Mouse (Mus musculus): Measurements from ENCODE around the gene Cyp4a31. TPM values are rescaled to one million over a fixed set of nuclear protein-coding genes. Genes with fewer than 3 reads are reported as not detected.
"Not testable (repeated sequence)": the region's sequence is repeated elsewhere in the genome, so short reads cannot be mapped to it uniquely, and the experiment has no call there.

The Cyp4a31 gene
- polyA plus RNA-seq, 1 experiment, result 1.5 TPM

DNA sequence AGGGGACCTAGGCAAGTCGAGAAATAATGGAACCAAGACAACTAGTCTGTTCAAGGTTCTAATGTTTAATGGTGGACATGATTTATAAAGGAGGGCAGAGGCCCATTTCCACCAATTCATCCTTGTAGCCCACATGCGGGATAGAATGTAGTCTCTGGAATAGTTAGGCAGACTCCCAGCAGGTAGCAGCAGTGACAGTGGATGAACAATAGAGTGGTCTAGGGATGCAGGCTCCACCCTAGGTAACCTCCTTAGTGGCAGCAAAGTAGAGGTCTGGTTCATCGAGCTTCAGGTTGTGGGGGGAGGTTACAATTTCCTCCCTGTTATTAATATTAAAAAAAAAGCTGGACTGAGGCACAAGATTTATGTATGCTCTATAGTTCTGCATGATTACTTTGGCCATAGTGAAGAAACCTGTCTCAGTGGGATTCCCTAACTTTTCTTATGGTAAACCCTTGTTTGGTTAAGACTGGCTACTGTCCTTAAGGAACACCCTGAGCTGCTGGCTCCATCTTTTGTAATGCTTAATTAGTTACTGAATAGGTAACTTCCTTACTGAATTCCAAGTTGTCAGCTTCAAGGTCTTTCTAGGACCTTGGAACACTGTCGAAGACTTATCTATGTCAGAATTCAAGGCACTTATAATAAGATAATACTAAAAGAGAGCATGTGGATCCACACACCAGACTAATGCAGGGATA is 5.4 kb upstream of the Cyp4a31 start:
- WGBS, result 78% methylated on average over 4 of the region's 4 CpGs
- H3K27ac ChIP-seq (ENCODE audit: control insufficient read depth, insufficient read depth, low read depth, low read length, poor library complexity), result no peak overlapping the region
- TF ChIP-seq POLR2A (IDR thresholded peaks at IDR 0.05; ENCODE audit: borderline replicate concordance, control insufficient read depth, low read depth, low read length), result no peak
- H3K4me1 ChIP-seq (ENCODE audit: control insufficient read depth, insufficient read depth, low read length), result no peaks in the 10 kb centered on the region
- no peak overlapping the region for H3K4me3 ChIP-seq (replicated peaks; ENCODE audit: control insufficient read depth, low read depth, low read length)

DNA sequence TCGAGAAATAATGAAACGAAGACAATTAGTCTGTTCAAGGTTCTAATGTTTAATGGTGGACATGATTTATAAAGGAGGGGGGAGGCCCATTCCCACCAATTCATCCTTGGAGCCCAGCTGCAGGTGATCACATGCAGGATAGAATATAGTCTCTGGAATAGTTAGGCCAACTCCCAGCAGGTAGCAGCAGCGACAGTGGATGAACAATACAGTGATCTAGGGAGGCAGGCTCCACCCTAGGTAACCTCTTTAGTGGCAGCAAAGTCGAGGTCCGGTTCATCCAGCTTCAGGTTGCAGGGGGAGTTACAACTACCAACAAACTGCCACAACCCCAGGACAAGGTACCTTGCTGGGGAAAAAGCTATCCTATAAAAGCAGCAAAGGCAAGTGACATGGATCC is 2.2 kb upstream of the Cyp4a31 start:
- H3K4me1 ChIP-seq (ENCODE audit: control insufficient read depth, insufficient read depth, low read length); H3K27ac ChIP-seq (ENCODE audit: control insufficient read depth, insufficient read depth, low read depth, low read length, poor library complexity); H3K4me3 ChIP-seq (replicated peaks; ENCODE audit: control insufficient read depth, low read depth, low read length): not testable (repeated sequence)
- 79% methylated on average over 5 of the region's 5 CpGs for WGBS

DNA sequence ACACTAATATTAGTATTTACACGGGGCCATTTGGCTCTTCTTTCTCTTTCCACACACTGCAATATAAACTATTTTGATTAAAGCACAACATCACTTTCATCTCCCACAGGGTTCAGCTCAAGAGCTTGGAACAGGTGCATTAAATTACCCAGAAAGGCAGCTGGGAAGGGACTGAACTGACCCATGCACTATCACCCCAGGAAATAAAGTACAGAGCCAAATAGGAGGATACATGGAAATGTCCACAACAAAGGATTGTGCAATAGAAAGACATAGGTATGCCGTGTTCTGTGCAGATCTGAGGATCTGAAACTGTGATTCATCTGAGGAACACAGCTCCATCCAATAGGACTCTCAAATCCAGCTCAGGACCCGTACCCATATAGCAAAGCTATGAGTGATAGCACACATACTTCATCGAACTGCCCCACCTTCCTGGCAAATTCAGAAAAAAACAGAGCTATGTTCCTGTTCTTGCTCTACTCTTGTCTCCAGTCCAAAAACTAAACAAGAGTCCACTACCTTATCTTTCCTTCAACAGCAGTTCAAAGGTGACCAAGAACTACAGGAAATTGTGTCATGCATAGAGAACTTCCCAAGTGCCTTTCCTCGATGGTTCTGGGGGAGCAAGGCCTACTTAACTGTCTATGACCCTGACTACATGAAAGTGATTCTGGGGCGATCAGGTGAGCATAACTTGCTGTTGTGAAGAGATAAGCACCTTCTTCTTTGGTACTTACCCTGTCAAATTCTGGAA is 1.2 kb downstream of the Cyp4a31 start:
- WGBS, result 66% methylated on average over 6 of the region's 6 CpGs

DNA sequence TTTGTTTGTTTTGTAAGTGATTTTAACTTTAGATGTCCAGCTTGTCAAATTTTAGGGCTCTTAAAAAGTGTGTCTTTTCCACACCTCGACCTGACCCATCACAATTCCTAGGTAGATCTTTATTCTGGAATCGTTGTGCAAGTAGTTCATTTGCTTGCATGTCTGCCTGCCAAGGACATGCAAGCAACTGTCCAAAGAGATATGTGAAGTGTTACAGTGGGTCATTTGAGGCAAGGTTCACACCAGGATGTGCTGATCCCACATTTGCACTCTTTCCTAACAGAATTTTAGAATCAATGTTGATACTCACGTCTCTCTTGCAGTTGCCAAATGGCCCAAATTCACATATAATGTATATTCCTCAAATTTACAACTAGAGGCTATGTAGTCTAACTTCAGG is 11.8 kb downstream of the Cyp4a31 start:
- WGBS, result 65% methylated on average over 3 of the region's 3 CpGs
- Histone ChIP-seq H3K4me3 (replicated peaks; ENCODE audit: control insufficient read depth, low read depth, low read length) (no peak overlapping the region), H3K27ac (ENCODE audit: control insufficient read depth, insufficient read depth, low read depth, low read length, poor library complexity) (no peak overlapping the region), H3K4me1 (ENCODE audit: control insufficient read depth, insufficient read depth, low read length) (no peaks in the 10 kb centered on the region)
- TF ChIP-seq CTCF (IDR thresholded peaks at IDR 0.05; ENCODE audit: control insufficient read depth, insufficient read depth, low read length) (no peak), POLR2A (IDR thresholded peaks at IDR 0.05; ENCODE audit: borderline replicate concordance, control insufficient read depth, low read depth, low read length) (no peak)

More for the DNA sequence above, 1.2 kb downstream of the Cyp4a31 start:
- not testable (repeated sequence) for H3K4me1 ChIP-seq (ENCODE audit: control insufficient read depth, insufficient read depth, low read length); H3K27ac ChIP-seq (ENCODE audit: control insufficient read depth, insufficient read depth, low read depth, low read length, poor library complexity); H3K4me3 ChIP-seq (replicated peaks; ENCODE audit: control insufficient read depth, low read depth, low read length)

DNA sequence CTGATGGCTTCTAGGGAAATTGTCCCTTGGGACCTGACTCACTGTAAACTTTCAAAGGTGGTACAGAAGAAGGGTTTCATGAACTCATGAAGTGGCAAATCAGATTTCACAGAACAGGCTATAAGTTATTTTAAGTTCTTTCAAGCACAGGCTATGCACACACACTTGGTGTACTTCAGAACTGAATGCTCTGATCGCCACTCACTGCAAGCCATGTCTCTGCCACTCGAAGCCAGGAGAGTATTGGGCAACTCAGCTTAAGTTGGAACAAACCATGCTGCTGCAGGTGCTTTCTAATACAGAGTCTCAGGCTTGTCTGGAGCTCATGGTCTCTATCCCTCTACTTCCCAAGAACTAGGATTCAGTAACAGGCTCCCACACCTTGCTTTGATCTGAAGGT is 12.3 kb downstream of the Cyp4a31 start:
- no peak overlapping the region for H3K4me3 ChIP-seq (replicated peaks; ENCODE audit: control insufficient read depth, low read depth, low read length)
- H3K27ac ChIP-seq (ENCODE audit: control insufficient read depth, insufficient read depth, low read depth, low read length, poor library complexity), result no peak overlapping the region
- TF ChIP-seq CTCF (IDR thresholded peaks at IDR 0.05; ENCODE audit: control insufficient read depth, insufficient read depth, low read length), result no peak
- TF ChIP-seq POLR2A (IDR thresholded peaks at IDR 0.05; ENCODE audit: borderline replicate concordance, control insufficient read depth, low read depth, low read length), result no peak
- WGBS, result 75% methylated on average over 2 of the region's 2 CpGs
- no peaks in the 10 kb centered on the region for H3K4me1 ChIP-seq (ENCODE audit: control insufficient read depth, insufficient read depth, low read length)

DNA sequence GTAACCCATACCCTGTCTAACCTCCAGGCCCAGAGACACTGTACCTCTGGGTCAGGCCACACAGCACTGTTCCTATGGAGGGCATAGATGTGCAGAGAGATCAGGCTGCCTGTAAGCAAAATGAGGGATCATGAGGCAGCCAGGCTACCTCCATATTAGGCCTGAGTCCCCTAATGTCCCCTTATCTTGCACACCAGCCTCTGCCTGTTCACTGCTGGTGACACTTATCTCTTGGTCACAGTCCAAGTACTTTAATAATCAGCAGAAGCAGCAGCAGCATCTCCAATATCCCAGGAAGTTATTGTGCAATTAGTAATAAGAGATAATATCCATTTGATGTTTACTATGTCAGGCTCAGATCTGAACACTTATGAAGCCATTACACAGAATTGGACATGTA is 19.6 kb downstream of the Cyp4a31 start:
- TF ChIP-seq POLR2A (IDR thresholded peaks at IDR 0.05; ENCODE audit: borderline replicate concordance, control insufficient read depth, low read depth, low read length) (no peak), CTCF (IDR thresholded peaks at IDR 0.05; ENCODE audit: control insufficient read depth, insufficient read depth, low read length) (no peak)
- Histone ChIP-seq H3K4me3 (replicated peaks; ENCODE audit: control insufficient read depth, low read depth, low read length) (no peak overlapping the region), H3K27ac (ENCODE audit: control insufficient read depth, insufficient read depth, low read depth, low read length, poor library complexity) (peak overlapping the region; percentile 55; the same call in 1 of the 2 replicates), H3K4me1 (ENCODE audit: control insufficient read depth, insufficient read depth, low read length) (no peaks in the 10 kb centered on the region)

DNA sequence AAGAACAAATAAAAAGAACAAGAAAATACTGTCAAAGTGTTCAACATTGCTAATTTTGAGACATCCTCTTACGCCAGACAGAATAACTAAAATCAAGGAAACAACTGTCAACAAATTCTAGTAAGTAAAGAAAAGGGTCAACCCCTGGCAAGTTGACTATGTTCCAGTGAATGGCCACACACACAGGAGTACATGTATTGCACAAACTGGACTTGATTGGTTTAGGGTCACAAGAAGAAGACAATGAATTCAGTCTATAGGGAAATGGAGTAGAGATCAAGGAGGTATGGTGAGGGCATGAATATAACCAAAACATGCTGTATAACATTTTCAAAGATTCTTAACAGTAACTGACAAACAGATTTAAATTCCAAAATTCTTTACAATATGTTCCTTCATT is 32.9 kb downstream of the Cyp4a31 start:
- Histone ChIP-seq H3K27ac (ENCODE audit: control insufficient read depth, insufficient read depth, low read depth, low read length, poor library complexity) (no peak overlapping the region), H3K4me3 (replicated peaks; ENCODE audit: control insufficient read depth, low read depth, low read length) (no peak overlapping the region), H3K4me1 (ENCODE audit: control insufficient read depth, insufficient read depth, low read length) (no peaks in the 10 kb centered on the region)
- TF ChIP-seq CTCF (IDR thresholded peaks at IDR 0.05; ENCODE audit: control insufficient read depth, insufficient read depth, low read length) (no peak), POLR2A (IDR thresholded peaks at IDR 0.05; ENCODE audit: borderline replicate concordance, control insufficient read depth, low read depth, low read length) (no peak)
- WGBS, result 83% methylated on average over 1 of the region's 1 CpGs

DNA sequence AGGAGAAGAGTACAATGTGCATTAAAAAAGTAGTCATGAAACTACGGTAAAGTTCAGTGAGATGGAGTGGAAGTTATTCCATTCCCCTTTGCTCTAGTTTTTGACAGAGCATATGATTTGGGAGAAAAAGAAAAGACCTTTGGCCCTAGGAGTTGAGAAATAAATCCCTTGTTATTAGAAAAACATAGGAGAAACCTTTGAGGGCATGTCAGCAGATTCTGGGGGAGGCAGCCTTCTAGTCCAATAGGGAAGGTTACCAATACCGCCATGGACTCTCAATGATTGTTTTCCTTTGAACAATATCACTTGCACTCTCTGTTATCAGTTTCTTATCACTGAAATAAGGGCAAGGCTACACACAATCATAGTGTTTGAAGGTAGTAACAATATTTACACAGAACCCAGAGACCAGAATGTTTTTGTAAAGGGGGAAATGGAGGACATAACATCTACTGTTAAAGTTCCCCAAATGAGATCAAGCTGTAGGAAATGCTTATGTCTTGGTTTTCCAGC is 33.4 kb downstream of the Cyp4a31 start:
- TF ChIP-seq CTCF (IDR thresholded peaks at IDR 0.05; ENCODE audit: control insufficient read depth, insufficient read depth, low read length) (no peak), POLR2A (IDR thresholded peaks at IDR 0.05; ENCODE audit: borderline replicate concordance, control insufficient read depth, low read depth, low read length) (no peak)
- H3K4me1 ChIP-seq (ENCODE audit: control insufficient read depth, insufficient read depth, low read length), result no peaks in the 10 kb centered on the region
- WGBS, result 67% methylated on average over 2 of the region's 2 CpGs
- H3K27ac ChIP-seq (ENCODE audit: control insufficient read depth, insufficient read depth, low read depth, low read length, poor library complexity), result no peak overlapping the region
- no peak overlapping the region for H3K4me3 ChIP-seq (replicated peaks; ENCODE audit: control insufficient read depth, low read depth, low read length)

DNA sequence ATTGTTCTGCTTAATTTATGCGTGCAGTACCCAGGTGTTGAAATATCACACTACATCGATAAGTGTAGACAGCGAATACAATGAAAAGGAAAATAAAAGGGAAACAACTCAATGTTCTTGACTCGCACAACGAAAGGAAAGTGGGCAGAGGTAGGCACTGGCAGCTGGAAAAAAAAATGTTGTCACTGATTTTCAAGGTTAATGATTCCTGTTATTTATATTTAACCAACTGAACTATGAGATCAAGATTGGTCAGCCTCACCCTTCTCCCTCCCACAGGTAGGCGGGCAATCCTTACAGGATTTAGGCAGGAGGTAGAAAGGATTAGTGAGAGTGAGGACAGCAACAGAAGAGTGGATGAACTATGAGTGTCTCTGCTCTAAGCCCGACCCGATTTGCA is 37.2 kb downstream of the Cyp4a31 start, which contains the start of gene Cyp4a32:
Cyp4a32 (plus strand) TSS at position 359 of the 400 bp plus-strand sequence.
- H3K4me3 ChIP-seq (replicated peaks; ENCODE audit: control insufficient read depth, low read depth, low read length); H3K27ac ChIP-seq (ENCODE audit: control insufficient read depth, insufficient read depth, low read depth, low read length, poor library complexity); H3K4me1 ChIP-seq (ENCODE audit: control insufficient read depth, insufficient read depth, low read length): not testable (repeated sequence)
- WGBS, result 81% methylated on average over 8 of the region's 8 CpGs

All from bone marrow, adult 2 months (tissue).